Mouse (Mus musculus): ENCODE data around the gene Lrmp. TPM values are rescaled to one million over a fixed set of nuclear protein-coding genes. Genes with fewer than 3 reads are reported as not detected.

Lrmp gene
- polyA plus RNA-seq, 1 experiment: 15.2 TPM

- no peak overlapping the region for H3K4me3 ChIP-seq (replicated peaks; ENCODE audit: extremely low read depth, low read depth, low read length)
- no peak for DNase-seq
- 82% methylated on average over 16 of the region's 16 CpGs for WGBS
- no peaks in the 10 kb centered on the region for H3K4me1 ChIP-seq (ENCODE audit: control insufficient read depth, insufficient read depth, low read length)
- TF ChIP-seq CTCF (IDR thresholded peaks at IDR 0.05; ENCODE audit: insufficient read depth, low read length): no peak
- no peak for TF ChIP-seq POLR2A (IDR thresholded peaks at IDR 0.05; ENCODE audit: borderline replicate concordance, extremely low read depth, low read depth, low read length)
Observed at GRCm38 (mm10) chr6:145147716-145148115, 32.3 kb downstream of the Lrmp start.

DNA sequence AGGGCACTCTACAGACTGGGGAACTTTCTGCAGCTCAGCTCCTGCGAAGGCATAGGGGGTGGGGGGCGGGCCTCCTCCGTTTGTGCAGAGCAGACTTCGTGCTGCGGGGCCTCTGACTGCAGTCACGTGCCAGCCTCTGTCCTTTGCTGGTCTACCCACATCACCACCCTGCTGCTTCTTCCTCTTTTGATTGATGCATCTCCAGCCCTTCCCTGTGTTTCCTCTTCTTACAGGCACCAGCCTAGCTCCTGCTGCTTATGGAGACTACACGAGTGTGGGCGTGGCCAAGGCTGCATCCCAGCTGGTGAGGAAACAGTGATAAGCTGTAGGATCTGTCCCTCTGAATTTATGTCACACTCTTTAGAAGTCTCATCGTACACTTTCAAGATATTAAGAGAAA is 33.6 kb downstream of the Lrmp start:
- Histone ChIP-seq H3K4me1 (ENCODE audit: control insufficient read depth, insufficient read depth, low read length) (no peaks in the 10 kb centered on the region), H3K4me3 (replicated peaks; ENCODE audit: extremely low read depth, low read depth, low read length) (no peak overlapping the region)
- DNase-seq: no peak
- WGBS: 41% methylated on average over 9 of the region's 9 CpGs
- no peak for TF ChIP-seq POLR2A (IDR thresholded peaks at IDR 0.05; ENCODE audit: borderline replicate concordance, extremely low read depth, low read depth, low read length)
- no peak for TF ChIP-seq CTCF (IDR thresholded peaks at IDR 0.05; ENCODE audit: insufficient read depth, low read length)

DNA sequence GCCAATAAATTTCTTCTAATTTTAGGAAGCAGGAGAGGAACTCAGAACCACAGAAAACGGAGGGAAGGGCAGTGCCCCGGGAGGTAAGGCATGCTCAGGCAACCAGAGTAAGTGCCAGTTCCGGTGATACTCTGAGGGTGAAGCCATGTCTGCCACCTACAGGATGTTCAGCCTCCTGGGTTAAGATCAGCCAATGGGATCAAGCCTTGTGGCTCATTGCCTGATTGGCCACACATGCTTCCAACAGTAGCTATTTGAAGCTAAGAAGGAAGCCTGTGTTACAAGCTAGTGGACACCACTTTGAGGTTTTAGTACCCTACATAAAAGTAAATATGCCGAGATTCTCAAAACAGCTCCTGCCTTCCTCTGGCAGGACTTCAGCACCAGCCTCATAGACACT is 43.2 kb downstream of the Lrmp start:
- DNase-seq: no peak
- WGBS: 64% methylated on average over 4 of the region's 4 CpGs
- 0 out of 2 replicates have a peak, but pooled peaks have one; percentile 14 for TF ChIP-seq CTCF (IDR thresholded peaks at IDR 0.05; ENCODE audit: insufficient read depth, low read length)
- TF ChIP-seq POLR2A (IDR thresholded peaks at IDR 0.05; ENCODE audit: borderline replicate concordance, extremely low read depth, low read depth, low read length): no peak

DNA sequence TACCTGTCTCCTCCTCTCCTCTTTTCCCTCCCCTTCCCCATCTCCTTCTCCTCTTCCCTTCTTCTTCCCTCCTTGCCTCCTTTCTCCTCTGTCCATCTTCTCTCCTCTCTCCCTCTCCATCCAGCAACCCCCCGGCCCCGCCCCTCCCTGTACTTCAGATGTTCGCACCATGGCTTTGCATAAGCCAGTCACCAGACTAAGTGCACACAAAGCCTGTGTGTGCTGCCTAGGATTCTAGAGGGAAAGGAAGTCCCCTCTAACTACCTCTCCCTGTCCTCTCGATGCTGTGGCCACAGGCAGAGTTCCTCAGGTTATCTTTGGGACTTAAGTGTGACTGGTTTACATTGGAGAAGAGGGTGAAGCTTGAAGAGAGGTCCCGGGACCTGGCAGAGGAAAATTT is 45.1 kb downstream of the Lrmp start:
- WGBS: 45% methylated on average over 5 of the region's 5 CpGs
- TF ChIP-seq POLR2A (IDR thresholded peaks at IDR 0.05; ENCODE audit: borderline replicate concordance, extremely low read depth, low read depth, low read length): no peak
- TF ChIP-seq CTCF (IDR thresholded peaks at IDR 0.05; ENCODE audit: insufficient read depth, low read length): no peak
- Histone ChIP-seq H3K4me1 (ENCODE audit: control insufficient read depth, insufficient read depth, low read length) (no peaks in the 10 kb centered on the region), H3K4me3 (replicated peaks; ENCODE audit: extremely low read depth, low read depth, low read length) (no peak overlapping the region)
- DNase-seq: no peak

More for the DNA sequence above, 43.2 kb downstream of the Lrmp start:
- Histone ChIP-seq H3K4me3 (replicated peaks; ENCODE audit: extremely low read depth, low read depth, low read length) (no peak overlapping the region), H3K4me1 (ENCODE audit: control insufficient read depth, insufficient read depth, low read length) (no peaks in the 10 kb centered on the region)

GRCm38 (mm10) chr6:145171892-145172606 is 56.6 kb downstream of the Lrmp start:
- Histone ChIP-seq H3K4me1 (ENCODE audit: control insufficient read depth, insufficient read depth, low read length) (peaks cover 5% of the 10 kb centered on the region), H3K4me3 (replicated peaks; ENCODE audit: extremely low read depth, low read depth, low read length) (no peak overlapping the region)
- WGBS: 70% methylated on average over 14 of the region's 14 CpGs
- no peak for TF ChIP-seq POLR2A (IDR thresholded peaks at IDR 0.05; ENCODE audit: borderline replicate concordance, extremely low read depth, low read depth, low read length)
- TF ChIP-seq CTCF (IDR thresholded peaks at IDR 0.05; ENCODE audit: insufficient read depth, low read length): no peak
- no peak for DNase-seq

DNA sequence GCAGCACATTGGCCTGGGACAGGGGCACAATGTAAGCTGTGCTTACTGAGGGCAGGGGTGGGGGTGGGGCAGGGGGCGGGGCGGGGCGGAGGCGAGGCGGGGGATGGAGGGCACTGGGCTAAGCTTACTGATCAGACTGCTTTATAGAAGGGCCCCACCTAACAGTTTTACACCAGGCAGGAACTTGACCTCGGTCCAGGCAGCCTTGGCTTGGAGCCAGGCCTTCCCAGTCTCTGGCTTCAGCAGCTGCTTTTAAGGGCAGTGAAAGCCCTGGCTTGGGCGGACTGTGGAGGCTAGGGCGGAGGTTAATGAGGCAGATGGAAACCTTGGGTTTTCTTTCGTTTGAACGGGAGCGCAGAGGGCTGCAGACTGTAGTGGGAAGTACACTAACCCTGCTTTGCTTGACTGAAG is 58.3 kb downstream of the Lrmp start:
- DNase-seq: peak; percentile 76
- 15% methylated on average over 7 of the region's 11 CpGs for WGBS
- H3K4me3 ChIP-seq (replicated peaks; ENCODE audit: extremely low read depth, low read depth, low read length): no peak overlapping the region
- TF ChIP-seq CTCF (IDR thresholded peaks at IDR 0.05; ENCODE audit: insufficient read depth, low read length): no peak
- no peak for TF ChIP-seq POLR2A (IDR thresholded peaks at IDR 0.05; ENCODE audit: borderline replicate concordance, extremely low read depth, low read depth, low read length)
- peaks cover 5% of the 10 kb centered on the region for H3K4me1 ChIP-seq (ENCODE audit: control insufficient read depth, insufficient read depth, low read length)

DNA sequence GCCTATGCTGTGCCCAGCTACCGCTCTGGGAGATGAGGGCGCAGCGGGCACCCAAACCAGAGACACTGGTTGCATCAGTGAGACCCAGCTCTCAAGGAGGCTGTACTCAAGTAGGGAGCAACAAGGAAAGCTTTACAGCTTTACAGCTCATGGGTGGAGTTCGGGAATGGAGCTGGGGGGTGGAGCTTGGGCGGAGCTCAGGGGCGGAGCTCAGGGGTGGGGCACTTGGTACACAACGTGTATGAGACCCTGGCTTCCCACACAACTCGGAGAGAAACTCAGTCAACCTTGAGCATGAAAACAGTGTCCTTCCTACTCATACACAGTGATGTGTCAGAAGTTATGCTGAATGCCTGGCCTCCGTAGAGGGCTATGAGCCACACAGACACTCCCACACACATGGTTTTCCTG is 60.1 kb downstream of the Lrmp start:
- Histone ChIP-seq H3K4me3 (replicated peaks; ENCODE audit: extremely low read depth, low read depth, low read length) (no peak overlapping the region), H3K4me1 (ENCODE audit: control insufficient read depth, insufficient read depth, low read length) (peaks cover 5% of the 10 kb centered on the region)
- no peak for DNase-seq
- no peak for TF ChIP-seq POLR2A (IDR thresholded peaks at IDR 0.05; ENCODE audit: borderline replicate concordance, extremely low read depth, low read depth, low read length)
- 41% methylated on average over 9 of the region's 9 CpGs for WGBS

DNA sequence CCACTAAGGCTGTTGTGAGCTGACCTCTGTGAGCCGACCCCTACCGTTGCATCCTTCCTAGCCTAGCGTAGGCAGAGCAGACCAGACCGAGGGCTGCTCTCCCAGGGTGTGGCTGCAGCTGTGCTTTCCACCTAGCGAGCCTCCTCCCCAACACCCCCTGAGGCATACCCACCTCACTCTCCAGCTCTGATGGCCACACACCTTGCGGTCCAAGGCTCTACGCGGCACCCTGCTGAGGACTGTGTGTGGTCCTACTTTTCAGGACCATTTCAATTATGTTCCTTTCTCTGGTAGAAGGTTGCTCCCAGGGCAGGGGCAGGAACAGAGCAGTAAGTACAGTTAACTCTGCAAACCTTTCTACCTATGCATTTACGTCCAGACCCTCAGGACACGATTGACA is 61.0 kb downstream of the Lrmp start:
- no peak overlapping the region for H3K4me3 ChIP-seq (replicated peaks; ENCODE audit: extremely low read depth, low read depth, low read length)
- no peak for DNase-seq
- peaks cover 5% of the 10 kb centered on the region for H3K4me1 ChIP-seq (ENCODE audit: control insufficient read depth, insufficient read depth, low read length)
- no peak for TF ChIP-seq POLR2A (IDR thresholded peaks at IDR 0.05; ENCODE audit: borderline replicate concordance, extremely low read depth, low read depth, low read length)
- no peak for TF ChIP-seq CTCF (IDR thresholded peaks at IDR 0.05; ENCODE audit: insufficient read depth, low read length)
- 81% methylated on average over 10 of the region's 10 CpGs for WGBS

DNA sequence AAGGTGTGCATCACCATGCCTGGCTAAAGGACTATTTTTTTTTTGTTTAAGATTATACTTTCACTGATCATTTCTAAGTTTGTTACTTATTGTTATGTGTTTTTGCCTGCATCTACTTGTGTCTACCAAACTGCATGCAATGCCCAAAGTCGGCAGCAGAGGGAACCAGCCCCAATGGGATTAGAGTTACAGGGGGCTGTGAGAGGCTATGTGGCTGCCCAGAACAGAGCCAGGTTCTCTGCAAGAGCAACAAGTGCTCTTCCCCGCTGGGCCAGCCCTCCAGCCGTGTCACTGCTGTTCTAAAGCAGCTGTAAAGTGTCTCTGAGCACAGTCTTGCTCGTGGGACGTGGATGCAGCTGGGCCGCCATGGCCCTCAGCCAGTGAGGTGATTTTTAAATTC is 64.2 kb downstream of the Lrmp start:
- H3K4me3 ChIP-seq (replicated peaks; ENCODE audit: extremely low read depth, low read depth, low read length): no peak overlapping the region
- 41% methylated on average over 6 of the region's 6 CpGs for WGBS
- DNase-seq: peak; percentile 56
- no peaks in the 10 kb centered on the region for H3K4me1 ChIP-seq (ENCODE audit: control insufficient read depth, insufficient read depth, low read length)
- TF ChIP-seq CTCF (IDR thresholded peaks at IDR 0.05; ENCODE audit: insufficient read depth, low read length) (peak; percentile 66), POLR2A (IDR thresholded peaks at IDR 0.05; ENCODE audit: borderline replicate concordance, extremely low read depth, low read depth, low read length) (no peak)

DNA sequence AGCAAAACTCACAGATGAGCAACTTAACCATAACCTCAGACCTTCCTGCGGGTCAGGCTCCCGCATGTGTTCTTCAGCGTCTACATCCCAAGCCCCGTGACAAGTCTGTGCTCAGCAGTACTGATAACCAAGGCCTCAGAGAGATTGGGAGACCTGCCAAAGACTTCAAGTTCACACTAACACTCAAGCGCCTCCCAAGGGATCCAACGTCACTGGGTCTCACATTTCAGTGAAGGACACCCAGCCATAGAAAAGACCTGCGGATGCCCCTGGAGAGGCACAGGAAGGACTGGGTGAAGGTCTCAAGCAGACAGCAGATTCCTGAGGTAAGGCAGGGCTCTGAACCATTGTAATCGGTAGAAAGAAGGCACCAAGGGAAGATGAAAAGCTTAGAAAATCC is 66.6 kb downstream of the Lrmp start:
- no peaks in the 10 kb centered on the region for H3K4me1 ChIP-seq (ENCODE audit: control insufficient read depth, insufficient read depth, low read length)
- WGBS: 36% methylated on average over 8 of the region's 8 CpGs
- DNase-seq: no peak
- no peak overlapping the region for H3K4me3 ChIP-seq (replicated peaks; ENCODE audit: extremely low read depth, low read depth, low read length)
- no peak for TF ChIP-seq CTCF (IDR thresholded peaks at IDR 0.05; ENCODE audit: insufficient read depth, low read length)
- TF ChIP-seq POLR2A (IDR thresholded peaks at IDR 0.05; ENCODE audit: borderline replicate concordance, extremely low read depth, low read depth, low read length): no peak

Data from lung, adult 2 months (tissue).